8 mouse cellular contexts compared by ENCODE assay signal in the genomic region with DNA sequence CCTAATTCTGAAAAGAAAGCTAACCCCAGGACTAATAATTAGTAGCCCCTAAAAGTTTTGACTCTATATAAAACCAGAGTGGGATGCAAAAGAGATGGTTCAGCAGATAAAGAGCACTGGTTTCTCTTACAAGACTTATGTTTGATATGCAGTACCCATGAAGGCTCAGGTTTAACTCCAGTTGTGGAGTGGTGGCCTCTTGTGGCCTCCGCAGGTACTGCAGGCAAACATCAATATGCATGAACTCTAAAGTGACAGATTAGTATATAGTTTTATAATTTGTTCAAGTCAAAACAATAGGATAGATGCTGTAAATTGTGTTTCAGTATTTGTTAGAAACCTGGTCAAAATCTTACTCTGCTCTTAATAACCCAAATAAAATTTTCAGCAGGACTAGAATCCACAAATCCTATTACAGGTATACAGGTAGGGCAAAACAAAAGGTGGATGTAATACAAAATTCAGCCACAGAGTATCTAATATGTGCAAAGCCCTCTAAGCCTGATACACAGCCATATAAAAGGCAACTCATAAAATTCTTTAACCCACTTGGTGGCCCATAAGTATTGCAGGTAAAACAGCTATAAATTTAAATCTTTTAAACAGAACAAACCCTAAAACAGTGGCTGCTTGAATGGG. TPM values are rescaled to one million over a fixed set of nuclear protein-coding genes. Genes with fewer than 3 reads are reported as not detected.
DNase-seq lines count a peak whose midpoint lies in the region; ATAC-seq and TF ChIP-seq lines count a peak whose summit lies in the region.

No protein-coding gene starts in this region.

- H3K9ac ChIP-seq in forebrain, embryonic 11.5 days (ENCODE audit: low read length): no peak overlapping the region
- no peak overlapping the region for H3K9ac ChIP-seq in intestine, postnatal 0 days (ENCODE audit: low read depth, low read length)
- H3K9ac ChIP-seq in liver, embryonic 15.5 days: no peak overlapping the region
- H3K9ac ChIP-seq in neural tube, embryonic 12.5 days: no peak overlapping the region

- TF ChIP-seq CTCF in brain, embryonic 14.5 days (IDR thresholded peaks at IDR 0.05; ENCODE audit: borderline replicate concordance, extremely low read depth, insufficient read depth, insufficient read length): peak; percentile 82
- TF ChIP-seq CTCF in intestine, postnatal 0 days (IDR thresholded peaks at IDR 0.05; ENCODE audit: low read depth): peak; percentile 83

- H3K27ac ChIP-seq in forebrain, embryonic 11.5 days (ENCODE audit: low read depth, low read length): no peak overlapping the region
- H3K27ac ChIP-seq in intestine, postnatal 0 days (ENCODE audit: low read depth, low read length): no peak overlapping the region
- no peak overlapping the region for H3K27ac ChIP-seq in liver, embryonic 15.5 days (replicated peaks)
- H3K27ac ChIP-seq in neural tube, embryonic 12.5 days: no peak overlapping the region

- H3K27me3 ChIP-seq in forebrain, embryonic 11.5 days (ENCODE audit: control insufficient read depth, insufficient read depth, low read length): no peaks in the 10 kb centered on the region
- no peaks in the 10 kb centered on the region for H3K27me3 ChIP-seq in intestine, postnatal 0 days (replicated peaks; ENCODE audit: control insufficient read depth, insufficient read depth, low read length)
- no peaks in the 10 kb centered on the region for H3K27me3 ChIP-seq in liver, embryonic 15.5 days
- no peaks in the 10 kb centered on the region for H3K27me3 ChIP-seq in neural tube, embryonic 12.5 days (replicated peaks)

- no peak overlapping the region for H3K4me3 ChIP-seq in forebrain, embryonic 11.5 days (ENCODE audit: low read depth, low read length)
- H3K4me3 ChIP-seq in intestine, postnatal 0 days (ENCODE audit: low read depth, low read length): no peak overlapping the region
- H3K4me3 ChIP-seq in liver, embryonic 15.5 days (replicated peaks): no peak overlapping the region
- no peak overlapping the region for H3K4me3 ChIP-seq in neural tube, embryonic 12.5 days

- WGBS in forebrain, embryonic 11.5 days: 49% methylated on average over 1 of the region's 1 CpGs
- WGBS in intestine, postnatal 0 days: 38% methylated on average over 1 of the region's 1 CpGs
- 20% methylated on average over 1 of the region's 1 CpGs for WGBS in liver, embryonic 15.5 days (ENCODE audit: insufficient replicate concordance)
- WGBS in neural tube, embryonic 12.5 days: 57% methylated on average over 1 of the region's 1 CpGs

- no peak for TF ChIP-seq POLR2A in brain, embryonic 14.5 days (IDR thresholded peaks at IDR 0.05; ENCODE audit: borderline replicate concordance, extremely low read depth, insufficient read depth, insufficient read length, poor library complexity, severe bottlenecking)

- peaks cover 17% of the 10 kb centered on the region for H3K36me3 ChIP-seq in forebrain, embryonic 11.5 days (ENCODE audit: control insufficient read depth, insufficient read depth, low read length)
- peaks cover 58% of the 10 kb centered on the region for H3K36me3 ChIP-seq in intestine, postnatal 0 days (ENCODE audit: control insufficient read depth, insufficient read depth)
- H3K36me3 ChIP-seq in liver, embryonic 15.5 days (replicated peaks): peaks cover 81% of the 10 kb centered on the region
- H3K36me3 ChIP-seq in neural tube, embryonic 12.5 days: peaks cover 63% of the 10 kb centered on the region

- H3K4me1 ChIP-seq in forebrain, embryonic 11.5 days (replicated peaks; ENCODE audit: control insufficient read depth, insufficient read depth, low read length): peaks cover 5% of the 10 kb centered on the region
- peaks cover 5% of the 10 kb centered on the region; the same call in 1 of the 2 replicates for H3K4me1 ChIP-seq in intestine, postnatal 0 days (replicated peaks; ENCODE audit: control insufficient read depth, insufficient read depth, low read length)
- peaks cover 15% of the 10 kb centered on the region for H3K4me1 ChIP-seq in liver, embryonic 15.5 days (replicated peaks)
- peaks cover 14% of the 10 kb centered on the region for H3K4me1 ChIP-seq in neural tube, embryonic 12.5 days

- no peak overlapping the region for H3K4me2 ChIP-seq in forebrain, embryonic 11.5 days (ENCODE audit: low read depth, low read length, severe bottlenecking)
- no peak overlapping the region for H3K4me2 ChIP-seq in intestine, postnatal 0 days (replicated peaks; ENCODE audit: low read depth)
- H3K4me2 ChIP-seq in liver, embryonic 15.5 days: no peak overlapping the region
- no peak overlapping the region for H3K4me2 ChIP-seq in neural tube, embryonic 12.5 days (replicated peaks)

- peak; percentile 33; the same call in 1 of the 2 replicates for ATAC-seq in forebrain, embryonic 11.5 days (replicated peaks; ENCODE audit: low FRiP score)
- ATAC-seq in intestine, postnatal 0 days: peak; percentile 60
- 0 out of 2 replicates have a peak, but pooled peaks have one; percentile 46 for ATAC-seq in liver, embryonic 15.5 days (ENCODE audit: insufficient read depth)
- peak; percentile 17; the same call in 1 of the 2 replicates for ATAC-seq in neural tube, embryonic 12.5 days (ENCODE audit: low FRiP score, low read depth)

- no peaks in the 10 kb centered on the region for H3K9me3 ChIP-seq in forebrain, embryonic 11.5 days (ENCODE audit: control insufficient read depth, low read length)
- no peaks in the 10 kb centered on the region for H3K9me3 ChIP-seq in intestine, postnatal 0 days (ENCODE audit: control insufficient read depth)
- no peaks in the 10 kb centered on the region for H3K9me3 ChIP-seq in liver, embryonic 15.5 days (replicated peaks)
- H3K9me3 ChIP-seq in neural tube, embryonic 12.5 days: no peaks in the 10 kb centered on the region

- DNase-seq in 3T3-L1 (ENCODE audit: low read depth, low spot score): peak; percentile 88
- DNase-seq in CD4-positive, CD25-positive, alpha-beta regulatory T cell, adult 2 months (ENCODE audit: low read depth, low spot score): peak; percentile 86
- DNase-seq in brain, embryonic 14.5 days (ENCODE audit: low read depth): peak; percentile 73
- peak; percentile 84 for DNase-seq in forebrain, embryonic 11.5 days (ENCODE audit: low spot score)
- peak; percentile 80 for DNase-seq in thymus, postnatal 25 days

RNA-seq across cellular contexts. Expression of a gene that starts 7.0 kb away (rescaled TPM):
- 119 and 142 TPM in 2 replicates for polyA plus RNA-seq in brain, embryonic 14.5 days (2012; rRNA removed)
- polyA plus RNA-seq in forebrain, embryonic 11.5 days (2014; fragmentation: Nextera tagmentation; extraction: Ambion mirVana): 27.5 and 29.5 TPM in 2 replicates
- 14.1 TPM in 2 replicates for polyA plus RNA-seq in intestine, postnatal 0 days (2015; fragmentation: Nextera tagmentation; extraction: Ambion mirVana)
- 10.0 and 10.7 TPM in 2 replicates for polyA plus RNA-seq in liver, embryonic 15.5 days (2015; fragmentation: Nextera tagmentation; extraction: Ambion mirVana)
- polyA plus RNA-seq in neural tube, embryonic 12.5 days (2016; fragmentation: Nextera tagmentation; extraction: Ambion mirVana): 36.7 and 50.5 TPM in 2 replicates

RNA-seq across cellular contexts. Expression of a gene that starts 55.5 kb away (rescaled TPM):
- 0.88 and 1.8 TPM in 2 replicates for polyA plus RNA-seq in brain, embryonic 14.5 days (2012; rRNA removed)
- polyA plus RNA-seq in forebrain, embryonic 11.5 days (2014; fragmentation: Nextera tagmentation; extraction: Ambion mirVana): 0.19 and 0.37 TPM in 2 replicates
- polyA plus RNA-seq in intestine, postnatal 0 days (2015; fragmentation: Nextera tagmentation; extraction: Ambion mirVana): 0.12 TPM in 1 of 2 replicates, not detected in the other
- 0.13 and 0.28 TPM in 2 replicates for polyA plus RNA-seq in liver, embryonic 15.5 days (2015; fragmentation: Nextera tagmentation; extraction: Ambion mirVana)
- 0.27 and 0.28 TPM in 2 replicates for polyA plus RNA-seq in neural tube, embryonic 12.5 days (2016; fragmentation: Nextera tagmentation; extraction: Ambion mirVana)
